Mouse (Mus musculus) heart, adult 2 months (tissue): ENCODE measurements around the gene Col3a1.

Experiments
- CTCF ChIP-seq: fragments of 200-600 bp; IDR thresholded peaks from 2 replicates; pipeline ENCODE4 v1.8.1; 2022; ENCODE audit warnings: antibody characterized with exemption, mild to moderate bottlenecking, moderate library complexity
- EP300 ChIP-seq: fragments of 200-500 bp; IDR thresholded peaks from 2 replicates; pipeline ENCODE4 v1.6.1; 2011; ENCODE audit warnings: low read depth, low read length, control low read depth; ENCODE audit not compliant: insufficient read depth
- POLR2A ChIP-seq: fragments of 200-500 bp; IDR thresholded peaks from 2 replicates; pipeline ENCODE4 v1.6.1; 2011; ENCODE audit warnings: mild to moderate bottlenecking, low read depth, low read length, control low read depth; ENCODE audit not compliant: insufficient read depth

DNA sequence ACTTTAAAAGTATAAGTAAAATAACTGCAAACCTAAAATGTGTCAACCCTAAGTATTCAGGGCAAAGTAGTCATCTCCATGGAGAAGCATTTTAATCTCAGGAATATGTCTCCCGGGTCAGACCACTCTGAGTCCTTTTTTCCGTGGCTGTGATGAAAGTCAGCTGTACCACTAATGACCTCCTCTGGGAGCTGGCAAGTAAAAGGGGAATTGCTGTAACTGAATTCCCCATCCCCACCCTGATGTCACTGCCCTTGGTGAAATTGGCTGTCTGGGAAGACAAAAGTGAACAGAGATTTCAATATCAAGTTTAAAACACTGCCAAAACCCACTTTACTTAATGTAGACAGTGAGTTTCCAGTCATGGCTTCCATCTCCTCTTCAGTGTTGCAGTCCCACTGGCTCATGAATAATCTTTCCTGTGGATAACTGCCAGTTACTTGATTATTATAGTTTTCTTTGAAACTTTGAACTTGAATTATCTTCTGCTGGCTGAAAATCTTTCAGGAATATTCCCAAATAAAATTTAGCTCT, 35.3 kb upstream of the Col3a1 start:
- TF ChIP-seq POLR2A = no peak
- no peak for TF ChIP-seq CTCF
- TF ChIP-seq EP300 = no peak
